Mouse (Mus musculus) lung, postnatal 14 days (tissue): ENCODE measurements around the gene Frat1.

Experiments
- DNase-seq: peaks from one replicate; pipeline ENCODE4 v3.0.0; 2021

Gene Frat1

GRCm38 (mm10) chr19:41829381-41830105 lies at the start of gene Frat1:
Gene Frat1 (plus strand): TSS chr19:41829970.
- DNase-seq: peak; percentile 90

- DNase-seq: no peak
Measured at GRCm38 (mm10) chr19:41786896-41787295, 42.9 kb upstream of the Frat1 start.

DNA sequence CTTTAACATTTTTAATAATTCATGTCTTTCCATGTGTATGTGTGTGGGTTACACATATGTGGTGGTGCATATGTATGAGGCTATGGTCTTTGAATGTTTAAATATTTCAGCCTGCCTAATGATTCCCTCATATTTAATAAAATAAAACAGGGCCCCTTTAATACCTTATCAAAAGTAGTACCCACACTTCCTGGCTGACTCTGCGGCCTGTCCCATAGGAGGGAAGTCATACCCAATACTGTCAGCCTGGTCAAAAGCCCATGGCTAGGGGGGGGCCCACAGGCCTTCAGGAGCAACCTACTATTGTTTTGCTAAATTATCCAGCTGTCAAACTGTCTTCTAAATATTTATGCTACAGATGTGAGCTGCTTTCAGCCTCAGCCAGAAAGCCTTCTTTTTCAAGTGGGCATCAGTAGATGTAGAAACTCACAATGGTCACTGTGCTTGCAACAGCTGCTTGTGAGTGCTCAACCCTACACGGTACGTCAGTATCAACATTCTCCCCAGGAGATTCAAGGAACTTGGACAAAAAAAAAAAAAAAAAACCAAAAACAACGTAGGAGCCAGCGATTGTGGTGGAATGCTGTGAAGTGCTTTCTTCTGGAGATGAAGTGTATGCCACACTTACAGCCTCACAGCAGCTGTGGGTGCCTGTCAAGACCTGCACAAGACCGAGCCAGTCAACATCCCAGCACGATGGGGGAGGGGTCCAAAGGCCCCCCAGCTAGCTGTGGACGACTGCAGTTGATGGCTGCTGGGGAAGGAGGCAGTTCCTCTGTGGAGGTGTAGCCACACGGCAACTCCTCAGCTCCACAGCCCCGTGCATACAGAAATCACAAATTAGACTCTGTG lies 40.4 kb upstream of the Frat1 start:
- no peak for DNase-seq

- DNase-seq: no peak
Measured at GRCm38 (mm10) chr19:41791384-41791783, 38.4 kb upstream of the Frat1 start.

DNA sequence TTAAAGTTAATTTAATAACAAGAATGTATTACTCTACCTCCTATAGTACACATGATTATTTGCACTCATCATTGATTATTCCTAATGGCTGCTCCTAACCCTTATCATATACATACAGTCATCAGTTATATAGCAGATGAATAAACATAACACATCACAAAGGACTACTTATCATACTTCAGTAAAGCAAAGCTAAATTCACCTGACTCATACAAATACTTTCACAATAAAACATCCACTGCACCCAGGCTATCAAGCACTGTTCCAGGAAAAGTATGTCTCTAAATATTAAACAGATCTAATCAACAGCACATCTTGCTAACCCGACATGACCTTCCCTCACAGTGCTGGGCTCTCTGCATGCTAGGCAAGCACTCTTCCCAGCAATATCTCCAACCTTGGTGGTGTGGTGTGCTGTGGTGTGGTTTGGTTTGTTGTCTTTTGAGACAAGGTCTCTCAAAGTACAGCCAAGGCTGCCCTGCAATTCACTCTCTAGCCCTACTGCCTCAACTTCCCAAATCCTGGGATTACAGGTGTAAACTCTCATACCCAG lies 36.8 kb upstream of the Frat1 start:
- no peak for DNase-seq

DNA sequence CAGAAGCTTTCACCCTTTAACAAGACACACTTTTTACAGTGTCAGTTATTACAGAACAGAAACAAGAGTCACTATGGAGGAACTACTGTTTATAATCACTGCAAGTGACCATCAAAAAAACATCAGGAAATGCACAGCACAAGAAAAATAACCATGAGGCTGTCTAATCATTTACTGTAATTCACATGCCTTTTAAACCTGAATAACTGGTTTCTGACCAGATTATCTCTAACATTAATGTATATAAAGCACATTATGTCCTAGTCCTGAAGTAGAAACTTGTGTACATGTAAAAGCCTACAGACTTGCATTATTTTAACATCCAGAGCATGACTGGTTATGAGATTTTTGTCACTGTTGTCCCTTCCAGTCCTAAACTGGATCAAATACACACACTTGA lies 35.8 kb upstream of the Frat1 start:
- no peak for DNase-seq

DNA sequence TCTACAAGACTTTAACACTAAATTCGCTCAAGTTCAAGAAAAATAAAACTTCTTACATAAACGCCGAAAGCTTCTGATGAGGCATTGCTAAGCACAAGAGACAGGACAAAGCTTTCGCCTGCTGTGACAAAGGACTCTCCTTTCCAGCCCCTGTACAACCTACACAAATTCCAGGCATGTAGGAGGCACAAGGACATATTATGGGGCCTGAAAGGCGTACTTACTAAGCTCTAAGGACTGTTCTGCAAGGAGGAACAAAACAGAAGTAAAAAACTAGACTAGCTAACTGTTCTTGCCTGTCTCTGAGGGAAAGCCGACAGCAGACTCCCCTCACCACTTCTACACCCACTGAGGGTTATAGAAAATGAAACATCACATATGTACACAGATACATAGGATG lies 34.9 kb upstream of the Frat1 start:
- no peak for DNase-seq

GRCm38 (mm10) chr19:41796148-41796760 lies 33.5 kb upstream of the Frat1 start:
- DNase-seq: no peak

- no peak for DNase-seq
Measured at GRCm38 (mm10) chr19:41796789-41797327, 32.9 kb upstream of the Frat1 start.

DNA sequence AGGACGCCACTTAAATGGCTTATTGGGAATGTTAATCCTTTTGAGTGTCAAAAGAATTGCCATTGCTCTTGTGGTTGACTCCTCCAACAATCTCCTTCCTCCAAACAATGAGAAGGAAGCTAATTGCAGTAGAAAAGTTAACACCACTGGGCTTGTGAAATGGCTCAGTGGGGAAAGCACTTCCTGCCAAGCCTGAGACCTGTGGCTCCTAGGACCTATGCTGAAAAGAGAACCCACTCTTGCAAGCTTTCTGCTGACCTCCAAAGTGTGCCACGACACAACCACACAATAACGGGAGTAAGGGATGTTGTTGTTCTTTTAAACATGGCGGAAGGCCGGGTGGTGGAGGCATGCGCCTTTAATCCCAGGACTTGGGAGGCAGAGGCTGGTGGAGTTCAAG lies 32.2 kb upstream of the Frat1 start:
- DNase-seq: no peak

GRCm38 (mm10) chr19:41800451-41800850 lies 29.3 kb upstream of the Frat1 start:
- DNase-seq: no peak

GRCm38 (mm10) chr19:41800986-41801741 lies 28.6 kb upstream of the Frat1 start:
- no peak for DNase-seq

DNA sequence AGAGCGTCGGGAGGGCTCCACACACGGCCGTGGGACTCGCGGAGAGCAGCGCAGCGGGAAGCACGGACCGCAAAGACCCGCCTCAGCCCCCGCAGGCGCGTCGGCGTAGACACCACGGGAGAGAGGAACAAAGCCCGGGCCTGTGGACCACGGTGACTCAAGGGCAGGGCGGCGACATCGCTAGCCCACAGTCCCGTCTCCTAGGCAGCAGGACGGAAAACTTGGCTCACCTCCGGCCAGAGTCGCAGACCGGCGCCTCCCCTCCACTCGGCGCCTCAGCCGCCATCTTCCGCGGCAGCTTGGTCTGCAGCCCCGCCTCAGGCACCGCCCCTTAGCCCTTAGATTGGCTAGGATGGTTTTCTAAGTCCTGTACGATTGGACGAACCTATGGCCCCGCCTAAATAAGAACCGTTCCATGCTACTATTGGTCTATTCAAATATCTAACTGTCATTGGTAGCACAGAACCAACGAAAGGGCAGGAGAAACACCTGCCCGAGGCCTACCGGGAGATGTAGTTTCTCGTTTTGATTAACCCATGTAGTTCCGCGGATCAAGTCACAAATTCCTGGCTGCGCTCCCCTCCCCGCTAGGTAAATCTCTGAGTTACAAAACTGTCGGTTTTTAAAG lies 27.9 kb upstream of the Frat1 start, which contains the start of gene Arhgap19:
Gene Arhgap19 (minus strand): TSS at position 306 of the 628 bp plus-strand sequence.
- peak; percentile 89 for DNase-seq

DNA sequence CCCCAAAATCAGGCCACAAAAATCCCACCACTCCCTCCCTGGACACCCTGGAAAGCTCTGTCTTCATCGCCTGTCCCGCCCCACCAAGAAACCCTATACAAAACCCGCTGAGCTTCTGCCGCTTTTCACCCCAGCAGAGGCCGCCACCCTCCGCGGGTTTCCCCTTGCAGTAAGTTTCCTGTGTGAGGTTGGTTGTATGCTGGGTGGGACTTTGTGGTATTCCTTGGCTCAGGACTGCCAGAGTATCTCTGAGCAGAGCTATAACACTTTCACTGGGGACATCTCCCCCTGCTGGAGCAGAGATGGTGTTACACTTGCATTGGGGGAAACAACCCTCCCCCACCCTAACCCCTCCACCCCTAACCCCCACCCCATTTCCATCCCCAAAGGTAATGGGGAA lies 26.4 kb upstream of the Frat1 start:
- no peak for DNase-seq

GRCm38 (mm10) chr19:41805831-41806230 lies 23.9 kb upstream of the Frat1 start:
- no peak for DNase-seq

GRCm38 (mm10) chr19:41807497-41807896 lies 22.3 kb upstream of the Frat1 start:
- no peak for DNase-seq

DNA sequence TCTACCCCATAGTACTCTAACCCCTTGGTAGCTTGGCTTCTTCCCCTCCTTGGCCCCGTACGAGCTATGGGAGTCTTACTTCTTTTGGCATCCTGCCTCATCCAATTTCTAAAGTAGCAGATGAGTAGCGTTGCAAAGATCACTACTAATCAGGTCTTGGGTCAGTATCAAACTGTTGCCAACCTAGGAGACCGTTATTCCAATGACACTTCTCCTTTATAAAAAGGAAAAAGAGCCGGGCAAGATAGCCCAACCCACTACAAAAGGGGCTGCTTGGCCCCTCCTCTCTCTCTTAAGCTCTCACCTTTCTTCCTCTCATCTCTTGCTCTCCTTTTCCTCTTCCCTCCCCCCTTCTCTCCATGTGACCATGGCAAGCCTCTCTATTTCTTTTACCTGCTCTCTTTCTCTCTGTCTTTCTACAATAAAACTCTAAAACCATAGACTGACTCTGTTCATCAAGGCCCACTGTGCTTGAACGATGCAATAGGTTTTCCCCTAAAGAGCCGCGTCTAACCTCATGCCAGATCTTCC lies 21.6 kb upstream of the Frat1 start:
- no peak for DNase-seq

DNA sequence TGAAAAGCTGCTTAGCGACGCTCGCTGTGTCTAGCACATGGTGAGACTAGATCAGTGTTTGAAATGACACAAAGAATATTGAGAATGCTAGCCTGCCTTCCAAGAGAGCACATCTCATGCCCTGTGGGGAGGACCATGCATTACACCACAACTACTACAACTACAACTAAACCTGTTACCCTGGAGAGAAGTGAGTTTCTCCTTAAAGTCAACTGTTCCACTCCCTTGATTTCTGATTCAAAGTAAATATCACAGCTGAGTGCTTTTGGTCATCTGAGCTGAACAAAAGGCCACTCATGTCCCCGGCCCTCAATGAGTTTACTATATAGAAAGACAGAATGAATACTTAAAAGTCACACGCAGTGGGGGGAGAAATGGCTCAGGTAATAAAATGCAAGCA lies 19.7 kb upstream of the Frat1 start:
- DNase-seq: no peak

DNA sequence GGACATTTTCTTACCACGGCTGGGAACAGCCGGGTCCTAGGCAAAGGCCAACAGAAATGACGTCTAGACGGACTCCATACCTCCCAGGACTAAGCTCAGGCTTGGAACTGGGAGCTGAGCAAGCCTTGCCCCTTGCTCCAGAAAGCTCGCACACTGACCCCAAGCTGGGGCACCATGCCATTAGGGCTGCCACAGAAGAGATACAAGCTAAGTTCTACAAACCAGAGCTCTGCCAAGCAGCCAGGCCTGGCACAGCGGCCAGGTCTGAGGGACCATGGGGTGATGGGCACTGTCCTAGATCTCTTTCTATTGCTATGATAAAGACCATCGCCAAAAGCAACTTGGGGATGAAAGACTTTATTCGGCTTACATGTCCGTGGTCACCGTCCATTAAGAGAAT lies 17.2 kb upstream of the Frat1 start:
- DNase-seq: no peak

- no peak for DNase-seq
Measured at GRCm38 (mm10) chr19:41813374-41813773, 16.4 kb upstream of the Frat1 start.

- DNase-seq: no peak
Measured at GRCm38 (mm10) chr19:41816410-41816809, 13.4 kb upstream of the Frat1 start.

- DNase-seq: no peak
Measured at GRCm38 (mm10) chr19:41816915-41817314, 12.9 kb upstream of the Frat1 start.
